Mouse (Mus musculus): ENCODE measurements around the gene Hils1. TPM values are rescaled to one million over a fixed set of nuclear protein-coding genes. Genes with fewer than 3 reads are reported as not detected.
"Not testable (repeated sequence)": the region's sequence is repeated elsewhere in the genome, so short reads cannot be mapped to it uniquely, and the experiment has no call there.

The Hils1 gene
- polyA plus RNA-seq, 1 experiment: not detected

DNA sequence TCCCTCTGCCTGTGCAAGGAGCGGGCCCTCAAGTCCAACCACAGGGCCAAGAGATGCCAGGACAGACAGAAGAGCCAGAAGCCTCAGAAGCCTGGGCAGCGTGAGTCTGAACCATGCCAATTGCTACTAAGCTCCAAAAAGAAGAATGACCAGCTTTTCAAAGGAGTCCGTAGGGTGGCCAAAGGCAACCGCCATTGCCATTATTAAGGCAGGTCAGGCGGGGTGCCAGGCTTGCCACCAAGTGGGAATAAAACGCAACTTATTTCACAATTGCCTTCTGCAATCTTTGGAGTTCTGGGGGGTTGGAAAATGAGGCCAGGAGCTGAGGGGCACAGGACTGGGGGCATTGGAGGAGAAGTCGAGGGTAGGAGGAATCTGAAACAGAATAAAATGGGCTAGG is 794 bp downstream of the Hils1 start:
- 60% methylated on average over 7 of the region's 7 CpGs for WGBS
- Histone ChIP-seq H3K4me1 (ENCODE audit: control insufficient read depth, insufficient read depth, low read length) (peaks cover 14% of the 10 kb centered on the region), H3K27ac (ENCODE audit: insufficient read depth, low read depth, low read length) (no peak overlapping the region), H3K4me3 (ENCODE audit: insufficient read depth, low read depth, low read length) (no peak overlapping the region)
- TF ChIP-seq CTCF (IDR thresholded peaks at IDR 0.05; ENCODE audit: insufficient read depth, low read depth, low read length) (no peak), POLR2A (IDR thresholded peaks at IDR 0.05; ENCODE audit: insufficient read depth, low read depth, low read length) (no peak)

DNA sequence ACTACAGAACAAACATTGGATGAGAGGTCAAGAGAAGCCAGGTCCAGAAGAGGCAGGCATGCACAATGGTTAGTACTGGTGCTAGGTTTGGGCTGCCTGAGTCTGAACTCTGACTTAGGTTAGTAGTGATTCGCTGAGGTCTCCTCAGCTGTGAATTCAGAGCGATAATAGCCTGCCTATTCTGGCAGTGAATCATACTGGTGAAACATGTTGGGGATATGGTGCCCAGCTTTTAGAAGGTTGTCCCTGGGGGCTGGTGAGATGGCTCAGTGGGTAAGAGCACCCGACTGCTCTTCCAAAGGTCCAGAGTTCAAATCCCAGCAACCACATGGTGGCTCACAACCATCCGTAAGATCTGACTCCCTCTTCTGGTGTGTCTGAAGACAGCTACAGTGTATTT is 2.3 kb downstream of the Hils1 start:
- H3K4me3 ChIP-seq (ENCODE audit: insufficient read depth, low read depth, low read length); H3K27ac ChIP-seq (ENCODE audit: insufficient read depth, low read depth, low read length): not testable (repeated sequence)
- WGBS: 79% methylated on average over 4 of the region's 4 CpGs
- peaks cover 17% of the 10 kb centered on the region for H3K4me1 ChIP-seq (ENCODE audit: control insufficient read depth, insufficient read depth, low read length)

DNA sequence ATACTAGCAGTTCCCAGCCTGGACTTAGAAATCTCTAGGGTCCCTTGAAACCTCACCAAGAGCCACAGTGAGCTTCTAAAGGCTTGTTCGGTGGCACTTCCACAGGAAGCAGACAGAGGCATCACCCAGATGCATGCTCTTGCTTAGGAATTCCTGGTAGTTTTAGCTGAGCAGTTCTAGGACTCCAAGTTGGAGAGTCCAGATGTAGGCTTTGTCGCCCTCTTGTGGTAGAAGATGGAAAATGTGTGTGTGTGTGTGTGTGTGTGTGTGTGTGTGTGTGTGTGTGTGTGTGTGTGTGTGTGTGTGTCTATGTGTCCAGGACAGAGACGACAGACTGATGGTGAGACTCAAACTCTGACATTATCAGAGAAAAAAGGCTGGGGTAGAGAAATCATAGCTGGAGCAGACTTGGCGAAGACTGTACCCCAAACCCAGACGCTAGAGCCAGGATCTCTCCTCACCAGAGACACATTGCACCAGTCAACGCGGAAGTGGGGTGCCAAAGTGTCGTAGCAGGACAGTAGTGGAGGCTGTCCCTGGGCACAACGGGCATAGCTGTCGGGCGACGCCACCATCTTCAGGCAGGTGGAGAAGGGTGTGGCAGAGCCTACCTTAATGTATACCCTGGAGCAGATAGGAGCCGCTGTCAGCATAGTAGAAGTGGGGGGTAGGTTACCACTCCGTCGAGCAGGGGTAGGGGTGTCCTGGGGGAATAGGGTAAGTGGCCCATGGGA is 3.0 kb downstream of the Hils1 start:
- H3K4me1 ChIP-seq (ENCODE audit: control insufficient read depth, insufficient read depth, low read length): peaks cover 17% of the 10 kb centered on the region
- 61% methylated on average over 15 of the region's 15 CpGs for WGBS
- no peak overlapping the region for H3K4me3 ChIP-seq (ENCODE audit: insufficient read depth, low read depth, low read length)
- TF ChIP-seq POLR2A (IDR thresholded peaks at IDR 0.05; ENCODE audit: insufficient read depth, low read depth, low read length) (no peak), CTCF (IDR thresholded peaks at IDR 0.05; ENCODE audit: insufficient read depth, low read depth, low read length) (no peak)
- no peak overlapping the region for H3K27ac ChIP-seq (ENCODE audit: insufficient read depth, low read depth, low read length)

DNA sequence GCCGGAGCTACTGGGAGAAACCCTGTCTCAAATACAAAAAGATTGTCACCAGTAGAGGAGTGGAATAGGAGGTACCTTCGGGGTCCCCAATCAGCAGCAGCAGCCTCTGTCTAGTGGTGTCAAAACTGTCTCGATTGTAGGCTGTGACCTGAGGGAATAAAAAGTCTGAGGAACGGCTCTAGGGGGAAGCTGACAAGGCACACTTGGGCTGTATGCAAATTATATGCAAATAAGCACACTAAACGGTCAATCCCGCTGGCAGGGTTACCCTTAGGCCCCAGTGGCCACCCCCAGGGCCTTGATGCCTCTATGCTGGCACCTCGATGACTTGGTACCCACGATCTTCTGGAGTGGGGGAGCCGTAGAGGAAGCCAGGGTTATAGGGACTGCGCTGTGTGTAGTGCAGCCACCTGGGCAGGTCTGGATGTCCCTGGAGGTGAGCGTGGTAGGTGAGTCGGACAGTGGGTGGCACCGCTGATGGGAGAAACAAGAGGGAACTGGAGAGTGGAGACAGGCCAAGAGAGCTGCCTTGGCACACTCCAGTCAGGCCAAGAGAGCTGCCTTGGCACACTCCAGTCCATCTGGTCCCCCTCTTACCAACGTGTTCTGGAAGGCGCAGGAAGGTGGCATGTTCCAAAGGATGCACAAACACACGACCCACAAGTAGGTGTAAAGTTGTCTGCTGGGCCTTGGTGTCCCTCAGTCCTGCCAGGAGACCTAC is 4.7 kb downstream of the Hils1 start:
- 64% methylated on average over 16 of the region's 16 CpGs for WGBS
- Histone ChIP-seq H3K27ac (ENCODE audit: insufficient read depth, low read depth, low read length) (no peak overlapping the region), H3K4me3 (ENCODE audit: insufficient read depth, low read depth, low read length) (no peak overlapping the region), H3K4me1 (ENCODE audit: control insufficient read depth, insufficient read depth, low read length) (peaks cover 17% of the 10 kb centered on the region)
- TF ChIP-seq POLR2A (IDR thresholded peaks at IDR 0.05; ENCODE audit: insufficient read depth, low read depth, low read length): no peak
- TF ChIP-seq CTCF (IDR thresholded peaks at IDR 0.05; ENCODE audit: insufficient read depth, low read depth, low read length): no peak

DNA sequence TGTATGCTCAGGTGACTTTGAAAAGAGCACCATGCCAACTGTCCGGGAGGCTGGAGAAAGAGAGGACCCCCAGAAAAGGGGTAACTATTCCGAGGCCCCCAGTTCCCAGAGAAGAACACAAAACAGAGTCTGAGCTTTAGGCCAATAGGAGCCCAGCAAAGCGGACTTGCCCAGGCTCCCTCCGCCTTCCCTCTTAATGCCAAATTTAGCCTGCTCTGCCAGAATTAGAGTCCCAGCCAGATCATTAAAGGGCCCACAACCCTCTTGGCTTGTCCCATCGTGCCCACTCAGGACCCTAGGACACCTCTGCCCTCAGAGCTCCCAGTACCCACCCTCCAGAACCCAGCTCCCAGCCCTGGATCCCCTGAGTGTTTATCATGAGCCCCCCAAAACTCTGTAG is 5.5 kb downstream of the Hils1 start:
- Histone ChIP-seq H3K4me3 (ENCODE audit: insufficient read depth, low read depth, low read length) (no peak overlapping the region), H3K27ac (ENCODE audit: insufficient read depth, low read depth, low read length) (no peak overlapping the region), H3K4me1 (ENCODE audit: control insufficient read depth, insufficient read depth, low read length) (peaks cover 17% of the 10 kb centered on the region)
- WGBS: 23% methylated on average over 5 of the region's 5 CpGs
- TF ChIP-seq CTCF (IDR thresholded peaks at IDR 0.05; ENCODE audit: insufficient read depth, low read depth, low read length) (no peak), POLR2A (IDR thresholded peaks at IDR 0.05; ENCODE audit: insufficient read depth, low read depth, low read length) (no peak)

DNA sequence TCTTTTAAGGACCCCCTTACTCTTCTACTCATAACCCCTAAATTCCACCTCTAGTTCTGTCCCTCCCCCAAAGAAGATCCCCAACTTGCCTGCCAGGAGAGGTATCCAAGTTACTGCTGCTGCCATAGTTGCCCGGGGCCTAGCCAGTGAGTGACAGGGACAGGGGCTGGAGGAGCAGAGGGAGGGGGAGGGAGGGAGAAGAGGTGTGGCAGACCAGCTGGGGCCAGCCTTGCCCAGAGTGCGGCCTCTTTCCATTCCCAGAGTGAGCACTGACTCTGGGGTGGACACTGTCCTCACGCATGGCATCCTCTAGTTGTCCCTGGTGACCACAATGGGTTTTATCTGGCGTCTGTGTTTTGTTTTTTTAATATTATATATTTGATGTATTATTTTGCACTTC is 5.9 kb downstream of the Hils1 start:
- H3K27ac ChIP-seq (ENCODE audit: insufficient read depth, low read depth, low read length): no peak overlapping the region

DNA sequence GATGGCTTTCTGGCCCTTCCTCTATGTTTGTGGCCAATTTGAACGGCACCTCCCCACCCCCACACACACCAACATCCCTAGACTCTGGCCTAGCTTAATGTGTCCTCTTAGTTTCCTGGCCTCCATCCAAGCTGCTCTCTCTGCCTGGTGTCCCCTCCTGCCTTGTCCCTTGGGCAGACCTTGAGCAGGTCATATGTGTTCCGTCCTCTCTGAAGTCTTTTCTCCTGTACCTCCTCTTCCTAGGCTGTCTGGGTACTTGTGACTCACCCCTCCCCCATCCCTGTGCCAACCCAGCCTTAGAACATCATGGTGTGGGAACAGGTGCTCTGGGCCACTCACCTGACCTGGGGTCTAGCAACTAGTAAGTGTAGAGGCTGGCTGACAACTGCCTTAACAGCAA is 7.6 kb downstream of the Hils1 start:
- no peak for TF ChIP-seq CTCF (IDR thresholded peaks at IDR 0.05; ENCODE audit: insufficient read depth, low read depth, low read length)
- no peak for TF ChIP-seq POLR2A (IDR thresholded peaks at IDR 0.05; ENCODE audit: insufficient read depth, low read depth, low read length)
- Histone ChIP-seq H3K27ac (ENCODE audit: insufficient read depth, low read depth, low read length) (no peak overlapping the region), H3K4me1 (ENCODE audit: control insufficient read depth, insufficient read depth, low read length) (peaks cover 21% of the 10 kb centered on the region), H3K4me3 (ENCODE audit: insufficient read depth, low read depth, low read length) (no peak overlapping the region)
- WGBS: 78% methylated on average over 2 of the region's 2 CpGs

More for the DNA sequence above, 5.9 kb downstream of the Hils1 start:
- TF ChIP-seq POLR2A (IDR thresholded peaks at IDR 0.05; ENCODE audit: insufficient read depth, low read depth, low read length) (no peak), CTCF (IDR thresholded peaks at IDR 0.05; ENCODE audit: insufficient read depth, low read depth, low read length) (no peak)
- H3K4me3 ChIP-seq (ENCODE audit: insufficient read depth, low read depth, low read length): no peak overlapping the region
- 68% methylated on average over 4 of the region's 4 CpGs for WGBS
- H3K4me1 ChIP-seq (ENCODE audit: control insufficient read depth, insufficient read depth, low read length): peaks cover 17% of the 10 kb centered on the region

DNA sequence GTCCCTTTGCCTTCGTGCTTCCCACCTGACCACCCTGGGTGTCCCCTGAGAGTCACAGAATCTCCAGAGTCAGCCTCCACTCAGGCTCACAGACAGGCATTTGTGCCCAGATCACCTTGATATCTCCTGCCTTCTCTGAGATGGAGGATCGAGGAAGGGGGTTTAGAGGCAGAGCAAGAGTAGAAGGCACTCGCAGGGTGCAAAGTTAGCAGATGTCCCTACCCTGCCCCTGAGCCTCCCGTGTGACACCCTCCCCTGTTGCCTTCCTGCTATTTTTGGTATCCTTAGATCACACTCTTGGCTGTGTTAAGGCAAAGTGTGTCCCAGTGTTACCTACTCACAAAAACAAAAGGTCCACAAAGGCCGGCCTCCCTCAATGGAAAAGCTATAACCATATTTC is 8.8 kb downstream of the Hils1 start, which contains the start of gene Sgca:
Gene Sgca, minus strand, starts transcription at position 129 of the 400 bp plus-strand sequence.
- Histone ChIP-seq H3K4me1 (ENCODE audit: control insufficient read depth, insufficient read depth, low read length) (peaks cover 18% of the 10 kb centered on the region), H3K27ac (ENCODE audit: insufficient read depth, low read depth, low read length) (no peak within 1 kb of the TSS), H3K4me3 (ENCODE audit: insufficient read depth, low read depth, low read length) (no peak within 1 kb of the TSS)
- TF ChIP-seq CTCF (IDR thresholded peaks at IDR 0.05; ENCODE audit: insufficient read depth, low read depth, low read length): no peak
- TF ChIP-seq POLR2A (IDR thresholded peaks at IDR 0.05; ENCODE audit: insufficient read depth, low read depth, low read length): no peak
- 72% methylated on average over 5 of the region's 5 CpGs for WGBS

DNA sequence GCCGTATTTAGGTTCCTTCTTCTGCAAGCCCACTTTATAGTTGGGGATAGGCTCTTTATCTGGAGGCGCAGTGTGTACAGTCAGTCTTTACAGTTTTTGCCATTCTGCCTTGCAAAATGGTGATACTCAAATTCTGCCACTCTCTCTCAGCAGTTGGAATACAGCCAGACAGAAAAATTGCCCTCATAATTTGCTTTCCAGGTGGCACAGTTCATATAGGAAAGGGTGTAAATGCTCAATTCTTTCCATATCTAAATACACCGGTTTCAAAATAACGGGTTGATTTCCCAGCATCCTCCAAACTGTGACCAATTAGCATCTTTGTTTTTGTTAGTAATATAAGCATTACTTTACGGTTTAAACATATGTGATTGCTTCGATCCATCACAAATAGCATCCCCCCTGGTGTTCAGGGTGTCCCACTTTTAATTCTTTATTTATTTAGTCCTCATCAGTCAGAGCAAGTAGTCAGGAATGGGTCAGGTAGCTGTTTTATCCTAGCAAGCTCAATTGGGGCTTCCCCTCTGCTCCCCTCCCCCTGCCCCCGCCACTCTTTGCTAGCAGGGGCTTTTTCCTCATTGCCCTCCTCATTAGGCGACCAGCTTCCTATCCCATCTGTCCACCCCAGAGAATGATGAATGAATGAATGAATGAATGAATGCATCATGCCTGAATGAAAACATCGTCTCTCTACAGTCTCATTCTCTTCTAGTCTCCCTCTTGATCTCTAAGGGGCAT is 11.0 kb downstream of the Hils1 start:
- peak overlapping the region; percentile 55; the same call in 1 of the 2 replicates for H3K27ac ChIP-seq (ENCODE audit: insufficient read depth, low read depth, low read length)
- WGBS: 28% methylated on average over 9 of the region's 9 CpGs
- H3K4me3 ChIP-seq (ENCODE audit: insufficient read depth, low read depth, low read length): peak overlapping the region; percentile 17; the same call in 1 of the 2 replicates
- TF ChIP-seq CTCF (IDR thresholded peaks at IDR 0.05; ENCODE audit: insufficient read depth, low read depth, low read length) (no peak), POLR2A (IDR thresholded peaks at IDR 0.05; ENCODE audit: insufficient read depth, low read depth, low read length) (no peak)
- H3K4me1 ChIP-seq (ENCODE audit: control insufficient read depth, insufficient read depth, low read length): peaks cover 5% of the 10 kb centered on the region

Data from olfactory bulb, adult 2 months (tissue).